Mouse (Mus musculus) kidney, adult 2 months (tissue): Measurements from ENCODE around the gene Plekhf1.

Experiments used
- CTCF ChIP-seq: fragments of 200-500 bp; conservative IDR thresholded peaks from 2 replicates; pipeline ENCODE4 v1.5.1; 2011; ENCODE audit warnings: low read depth, mild to moderate bottlenecking, control low read depth, low read length, moderate library complexity, mixed read lengths; ENCODE audit not compliant: insufficient read depth, insufficient read length
- POLR2A ChIP-seq: fragments of 200-500 bp; IDR thresholded peaks from one replicate; pipeline ENCODE4 v1.6.1; 2011; ENCODE audit warnings: low read depth, low read length, control low read depth

- TF ChIP-seq POLR2A, result no peak
- no peak for TF ChIP-seq CTCF
These were observed 21.3 kb downstream of the Plekhf1 start for GRCm38 (mm10) chr7:38206564-38206963.
